Mouse (Mus musculus): Measurements from ENCODE around the gene Actn1. TPM values are rescaled to one million over a fixed set of nuclear protein-coding genes. Genes with fewer than 3 reads are reported as not detected.

Gene Actn1
- polyA plus RNA-seq, 1 experiment from 2014 or later, result 27.2 TPM

DNA sequence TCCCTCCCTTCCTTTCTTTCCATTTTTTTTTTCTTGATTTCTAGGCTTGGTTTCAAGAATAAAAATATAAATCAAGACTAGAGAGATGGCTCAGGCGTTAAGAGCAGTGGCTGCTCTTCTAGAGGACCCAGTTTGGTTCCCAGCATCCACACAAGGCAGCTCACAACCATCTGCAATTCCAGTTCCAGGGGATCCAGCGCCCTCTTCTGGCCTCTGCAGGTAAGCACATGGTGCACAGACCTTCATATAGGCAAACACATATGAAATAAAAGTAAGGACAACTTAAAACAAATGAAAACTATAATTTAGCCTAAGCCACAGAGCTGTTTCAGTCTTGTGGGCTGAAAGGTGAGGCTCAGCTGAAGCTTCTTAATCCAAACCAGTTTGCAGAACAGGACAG lies 60.4 kb downstream of the Actn1 start:
- Histone ChIP-seq H3K36me3 (ENCODE audit: control insufficient read depth, insufficient read depth, low read length) (no peaks in the 10 kb centered on the region; the same call in 1 of the 2 replicates), H3K9me3 (ENCODE audit: control insufficient read depth, low read length) (no peaks in the 10 kb centered on the region; the same call in 1 of the 2 replicates), H3K4me3 (ENCODE audit: low read depth, low read length) (no peak overlapping the region), H3K4me2 (ENCODE audit: low read depth, low read length, severe bottlenecking) (no peak overlapping the region), H3K4me1 (replicated peaks; ENCODE audit: control insufficient read depth, insufficient read depth, low read length) (peaks cover 2% of the 10 kb centered on the region; the same call in 1 of the 2 replicates), H3K27ac (ENCODE audit: low read depth, low read length) (no peak overlapping the region), H3K9ac (ENCODE audit: low read length) (no peak overlapping the region), H3K27me3 (ENCODE audit: control insufficient read depth, insufficient read depth, low read length) (no peaks in the 10 kb centered on the region)
- DNase-seq (ENCODE audit: low spot score) (no peak), ATAC-seq (replicated peaks; ENCODE audit: low FRiP score) (no peak)
- WGBS, result 68% methylated on average over 2 of the region's 2 CpGs

DNA sequence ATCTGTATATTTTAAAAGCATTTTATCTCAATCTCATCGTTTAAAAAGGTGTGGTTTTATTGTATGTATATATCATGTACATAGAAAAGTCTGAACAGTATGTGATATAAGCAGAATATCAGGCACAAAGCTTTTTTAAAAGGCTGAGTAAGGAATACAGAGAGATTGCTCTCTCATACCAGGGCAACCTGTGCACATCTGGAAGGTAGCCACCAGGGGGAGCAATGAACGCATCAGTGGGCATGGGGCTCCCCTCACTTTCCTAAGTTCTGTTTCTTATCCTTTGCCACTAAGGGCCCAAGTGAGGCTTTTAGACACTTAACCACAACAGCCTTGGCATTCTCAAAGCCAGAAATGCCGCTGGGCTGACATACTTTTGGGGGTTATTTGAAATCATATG lies 61.7 kb downstream of the Actn1 start:
- Histone ChIP-seq H3K27me3 (ENCODE audit: control insufficient read depth, insufficient read depth, low read length) (no peaks in the 10 kb centered on the region), H3K4me2 (ENCODE audit: low read depth, low read length, severe bottlenecking) (no peak overlapping the region), H3K4me3 (ENCODE audit: low read depth, low read length) (no peak overlapping the region), H3K36me3 (ENCODE audit: control insufficient read depth, insufficient read depth, low read length) (no peaks in the 10 kb centered on the region; the same call in 1 of the 2 replicates), H3K27ac (ENCODE audit: low read depth, low read length) (no peak overlapping the region), H3K4me1 (replicated peaks; ENCODE audit: control insufficient read depth, insufficient read depth, low read length) (no peaks in the 10 kb centered on the region), H3K9me3 (ENCODE audit: control insufficient read depth, low read length) (no peaks in the 10 kb centered on the region; the same call in 1 of the 2 replicates), H3K9ac (ENCODE audit: low read length) (no peak overlapping the region)
- 35% methylated on average over 3 of the region's 3 CpGs for WGBS
- no peak for ATAC-seq (replicated peaks; ENCODE audit: low FRiP score)
- DNase-seq (ENCODE audit: low spot score), result peak; percentile 80

DNA sequence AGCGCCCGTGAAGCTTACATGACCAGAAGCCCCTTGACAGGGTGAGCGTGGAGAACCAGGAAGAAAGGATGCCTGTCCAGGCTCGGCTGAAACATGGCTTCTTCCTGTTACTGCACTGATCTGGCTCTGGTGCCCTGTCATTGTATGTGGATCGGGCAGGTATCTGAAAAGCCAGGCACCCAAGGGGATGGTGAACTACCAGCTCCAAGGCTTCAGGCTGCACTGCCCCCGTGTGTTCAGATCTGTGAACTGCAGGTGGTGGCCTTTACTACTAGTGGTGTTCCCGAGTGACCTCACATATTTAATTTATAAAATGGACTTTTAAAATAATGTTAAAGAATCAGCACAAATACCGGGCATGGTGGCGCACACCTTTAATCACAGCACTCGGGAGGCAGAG lies 62.8 kb downstream of the Actn1 start:
- no peak overlapping the region for H3K4me2 ChIP-seq (ENCODE audit: low read depth, low read length, severe bottlenecking)
- ATAC-seq (replicated peaks; ENCODE audit: low FRiP score) (no peak; the same call in 1 of the 2 replicates), DNase-seq (ENCODE audit: low spot score) (peak; percentile 87)
- no peaks in the 10 kb centered on the region for H3K4me1 ChIP-seq (replicated peaks; ENCODE audit: control insufficient read depth, insufficient read depth, low read length)
- no peaks in the 10 kb centered on the region for H3K27me3 ChIP-seq (ENCODE audit: control insufficient read depth, insufficient read depth, low read length)
- H3K27ac ChIP-seq (ENCODE audit: low read depth, low read length), result no peak overlapping the region
- 75% methylated on average over 10 of the region's 10 CpGs for WGBS
- H3K9me3 ChIP-seq (ENCODE audit: control insufficient read depth, low read length), result no peaks in the 10 kb centered on the region; the same call in 1 of the 2 replicates
- H3K4me3 ChIP-seq (ENCODE audit: low read depth, low read length), result no peak overlapping the region
- H3K36me3 ChIP-seq (ENCODE audit: control insufficient read depth, insufficient read depth, low read length), result no peaks in the 10 kb centered on the region; the same call in 1 of the 2 replicates
- no peak overlapping the region for H3K9ac ChIP-seq (ENCODE audit: low read length)

DNA sequence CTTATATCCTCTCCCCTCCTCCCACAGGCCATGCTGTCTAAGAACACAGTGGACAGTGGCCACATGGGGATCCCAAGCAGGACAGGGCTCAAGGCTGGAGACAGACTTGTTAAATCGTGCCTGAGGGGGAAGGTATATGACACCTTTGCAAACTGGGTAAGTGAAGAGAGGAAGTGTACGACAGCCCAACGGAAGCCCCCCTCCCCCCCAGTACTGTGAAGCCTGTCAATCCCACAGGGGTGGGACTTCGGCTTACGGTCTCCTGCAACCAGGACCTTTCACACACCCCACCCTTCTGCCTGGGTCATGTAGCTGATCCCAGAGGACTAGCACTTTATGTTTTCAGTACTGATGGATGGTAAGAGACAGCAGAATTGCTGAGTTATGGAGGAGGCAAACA lies 68.4 kb downstream of the Actn1 start:
- Histone ChIP-seq H3K4me1 (replicated peaks; ENCODE audit: control insufficient read depth, insufficient read depth, low read length) (no peaks in the 10 kb centered on the region), H3K4me3 (ENCODE audit: low read depth, low read length) (no peak overlapping the region), H3K4me2 (ENCODE audit: low read depth, low read length, severe bottlenecking) (no peak overlapping the region), H3K36me3 (ENCODE audit: control insufficient read depth, insufficient read depth, low read length) (no peaks in the 10 kb centered on the region), H3K27ac (ENCODE audit: low read depth, low read length) (no peak overlapping the region), H3K9me3 (ENCODE audit: control insufficient read depth, low read length) (no peaks in the 10 kb centered on the region), H3K27me3 (ENCODE audit: control insufficient read depth, insufficient read depth, low read length) (no peaks in the 10 kb centered on the region), H3K9ac (ENCODE audit: low read length) (no peak overlapping the region)
- ATAC-seq (replicated peaks; ENCODE audit: low FRiP score) (no peak), DNase-seq (ENCODE audit: low spot score) (no peak)
- WGBS, result 91% methylated on average over 5 of the region's 5 CpGs

DNA sequence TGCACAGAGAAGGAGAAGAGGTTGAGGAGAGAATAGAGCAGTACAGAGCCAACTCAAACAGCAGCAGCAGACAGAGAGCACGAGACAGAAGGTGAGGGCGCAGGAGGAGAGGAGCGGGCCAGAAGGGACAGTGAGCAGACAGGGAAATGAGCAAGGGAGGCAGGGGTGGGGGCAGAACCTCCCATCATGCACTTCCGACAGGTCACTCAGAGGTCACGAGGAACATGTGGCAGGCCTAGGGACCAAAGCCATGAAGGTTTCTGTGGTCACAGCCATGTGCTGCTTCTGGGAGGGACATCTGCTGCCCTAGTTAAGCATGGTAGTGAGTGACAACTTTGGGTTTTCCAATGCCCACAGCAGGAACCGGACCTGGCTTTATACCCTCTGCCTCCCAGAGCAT lies 68.8 kb downstream of the Actn1 start:
- WGBS, result 88% methylated on average over 6 of the region's 6 CpGs
- H3K4me1 ChIP-seq (replicated peaks; ENCODE audit: control insufficient read depth, insufficient read depth, low read length), result no peaks in the 10 kb centered on the region
- H3K9ac ChIP-seq (ENCODE audit: low read length), result no peak overlapping the region
- no peaks in the 10 kb centered on the region for H3K9me3 ChIP-seq (ENCODE audit: control insufficient read depth, low read length)
- H3K27me3 ChIP-seq (ENCODE audit: control insufficient read depth, insufficient read depth, low read length), result no peaks in the 10 kb centered on the region
- no peak overlapping the region for H3K4me3 ChIP-seq (ENCODE audit: low read depth, low read length)
- DNase-seq (ENCODE audit: low spot score), result no peak
- no peak overlapping the region for H3K27ac ChIP-seq (ENCODE audit: low read depth, low read length)
- no peak for ATAC-seq (replicated peaks; ENCODE audit: low FRiP score)
- no peaks in the 10 kb centered on the region for H3K36me3 ChIP-seq (ENCODE audit: control insufficient read depth, insufficient read depth, low read length)
- no peak overlapping the region for H3K4me2 ChIP-seq (ENCODE audit: low read depth, low read length, severe bottlenecking)

DNA sequence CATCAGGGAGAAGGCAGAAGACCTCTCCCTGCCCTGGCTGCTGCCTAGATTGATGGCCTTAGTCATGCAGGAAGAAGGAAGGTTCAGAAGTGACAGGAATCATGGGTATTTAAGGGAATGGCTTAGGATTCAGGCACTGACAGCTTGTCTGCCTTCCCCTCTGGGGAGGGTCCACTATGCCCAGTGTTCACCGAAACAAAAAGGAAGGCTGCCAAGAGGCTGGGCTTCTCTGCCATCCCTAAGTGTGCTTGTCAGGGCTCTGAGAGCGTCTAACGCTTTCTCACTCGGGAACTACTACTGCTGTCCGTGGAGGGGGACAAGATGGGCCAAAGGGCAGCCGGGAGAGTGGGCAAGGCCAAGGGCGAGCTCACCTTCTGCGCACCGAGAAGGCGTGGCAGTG lies 69.3 kb downstream of the Actn1 start:
- Histone ChIP-seq H3K4me3 (ENCODE audit: low read depth, low read length) (no peak overlapping the region), H3K9ac (ENCODE audit: low read length) (no peak overlapping the region), H3K4me2 (ENCODE audit: low read depth, low read length, severe bottlenecking) (no peak overlapping the region), H3K9me3 (ENCODE audit: control insufficient read depth, low read length) (no peaks in the 10 kb centered on the region), H3K36me3 (ENCODE audit: control insufficient read depth, insufficient read depth, low read length) (no peaks in the 10 kb centered on the region), H3K27me3 (ENCODE audit: control insufficient read depth, insufficient read depth, low read length) (no peaks in the 10 kb centered on the region), H3K27ac (ENCODE audit: low read depth, low read length) (no peak overlapping the region), H3K4me1 (replicated peaks; ENCODE audit: control insufficient read depth, insufficient read depth, low read length) (no peaks in the 10 kb centered on the region)
- ATAC-seq (replicated peaks; ENCODE audit: low FRiP score) (no peak), DNase-seq (ENCODE audit: low spot score) (no peak)
- 89% methylated on average over 10 of the region's 10 CpGs for WGBS

DNA sequence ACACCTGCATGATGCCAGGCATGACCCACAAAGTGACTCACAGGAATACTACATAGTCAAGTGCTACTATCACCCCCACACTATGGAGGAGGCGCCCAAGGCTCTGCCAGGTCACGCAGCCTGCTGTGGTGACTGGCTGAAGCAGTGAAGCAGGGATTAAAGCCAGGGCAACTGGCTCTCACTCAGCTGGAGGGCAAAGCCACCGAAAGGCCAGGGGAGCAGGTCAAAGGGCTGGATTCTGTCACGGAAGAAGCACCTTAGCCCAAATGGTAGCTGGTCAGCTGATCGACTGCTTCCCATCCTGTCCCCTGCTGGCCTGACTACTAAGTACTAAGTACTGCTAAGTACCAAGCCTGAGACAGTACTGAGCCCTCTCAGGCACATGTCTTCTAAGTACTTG lies 76.1 kb downstream of the Actn1 start:
- no peaks in the 10 kb centered on the region for H3K9me3 ChIP-seq (ENCODE audit: control insufficient read depth, low read length)
- H3K27ac ChIP-seq (ENCODE audit: low read depth, low read length), result no peak overlapping the region
- H3K9ac ChIP-seq (ENCODE audit: low read length), result no peak overlapping the region
- no peak for ATAC-seq (replicated peaks; ENCODE audit: low FRiP score)
- WGBS, result 87% methylated on average over 5 of the region's 5 CpGs
- H3K4me2 ChIP-seq (ENCODE audit: low read depth, low read length, severe bottlenecking), result no peak overlapping the region
- H3K4me1 ChIP-seq (replicated peaks; ENCODE audit: control insufficient read depth, insufficient read depth, low read length), result no peaks in the 10 kb centered on the region
- H3K36me3 ChIP-seq (ENCODE audit: control insufficient read depth, insufficient read depth, low read length), result peaks cover 2% of the 10 kb centered on the region; the same call in 1 of the 2 replicates
- no peak for DNase-seq (ENCODE audit: low spot score)
- H3K27me3 ChIP-seq (ENCODE audit: control insufficient read depth, insufficient read depth, low read length), result no peaks in the 10 kb centered on the region
- no peak overlapping the region for H3K4me3 ChIP-seq (ENCODE audit: low read depth, low read length)

DNA sequence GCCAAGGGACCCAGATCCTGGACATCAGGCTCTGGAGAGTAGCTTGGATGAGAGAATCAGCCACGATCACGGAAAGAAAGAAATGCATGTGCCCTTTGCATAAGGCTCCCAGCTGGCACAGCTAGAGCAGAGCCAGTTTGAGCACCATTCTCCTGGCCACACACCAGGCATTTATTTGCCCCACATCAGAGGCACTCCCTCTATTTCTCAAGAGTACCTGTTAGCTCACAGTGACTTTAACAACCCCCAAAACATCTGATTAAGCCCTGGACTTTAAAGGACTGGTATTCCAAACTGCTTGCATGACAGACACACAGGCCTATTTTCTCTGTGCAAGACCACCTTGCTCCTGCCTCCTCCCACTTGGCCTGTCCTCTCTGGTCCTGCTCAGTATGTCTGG lies 78.3 kb downstream of the Actn1 start:
- H3K4me2 ChIP-seq (ENCODE audit: low read depth, low read length, severe bottlenecking), result no peak overlapping the region
- no peak overlapping the region for H3K27ac ChIP-seq (ENCODE audit: low read depth, low read length)
- DNase-seq (ENCODE audit: low spot score) (no peak), ATAC-seq (replicated peaks; ENCODE audit: low FRiP score) (no peak)
- H3K9ac ChIP-seq (ENCODE audit: low read length), result no peak overlapping the region
- H3K36me3 ChIP-seq (ENCODE audit: control insufficient read depth, insufficient read depth, low read length), result peaks cover 2% of the 10 kb centered on the region; the same call in 1 of the 2 replicates
- H3K4me1 ChIP-seq (replicated peaks; ENCODE audit: control insufficient read depth, insufficient read depth, low read length), result no peaks in the 10 kb centered on the region
- H3K9me3 ChIP-seq (ENCODE audit: control insufficient read depth, low read length), result no peaks in the 10 kb centered on the region
- H3K4me3 ChIP-seq (ENCODE audit: low read depth, low read length), result no peak overlapping the region
- H3K27me3 ChIP-seq (ENCODE audit: control insufficient read depth, insufficient read depth, low read length), result no peaks in the 10 kb centered on the region
- 94% methylated on average over 2 of the region's 2 CpGs for WGBS

DNA sequence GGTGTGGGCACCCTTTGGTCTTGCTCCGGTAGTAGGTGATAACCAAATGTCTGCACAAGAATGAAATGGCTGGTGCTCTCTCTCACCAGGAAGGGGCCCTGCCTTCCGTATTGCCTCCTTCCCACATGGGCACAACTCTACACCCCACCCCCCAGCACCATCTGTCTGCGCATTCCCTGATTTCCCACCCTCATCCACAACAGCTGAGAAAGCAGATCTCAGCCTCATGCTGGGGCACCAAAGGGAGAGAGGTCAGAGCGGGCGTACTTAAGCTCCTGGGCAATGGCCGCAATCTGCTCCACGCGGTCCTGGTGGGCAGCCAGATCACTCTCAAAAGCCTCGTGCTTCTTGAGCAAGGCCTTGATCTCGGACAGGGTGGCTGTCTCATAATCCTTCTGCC lies 82.1 kb downstream of the Actn1 start:
- Histone ChIP-seq H3K36me3 (ENCODE audit: control insufficient read depth, insufficient read depth, low read length) (peaks cover 8% of the 10 kb centered on the region; the same call in 1 of the 2 replicates), H3K27ac (ENCODE audit: low read depth, low read length) (no peak overlapping the region), H3K9ac (ENCODE audit: low read length) (no peak overlapping the region), H3K4me1 (replicated peaks; ENCODE audit: control insufficient read depth, insufficient read depth, low read length) (no peaks in the 10 kb centered on the region), H3K9me3 (ENCODE audit: control insufficient read depth, low read length) (no peaks in the 10 kb centered on the region), H3K4me2 (ENCODE audit: low read depth, low read length, severe bottlenecking) (no peak overlapping the region), H3K27me3 (ENCODE audit: control insufficient read depth, insufficient read depth, low read length) (no peaks in the 10 kb centered on the region), H3K4me3 (ENCODE audit: low read depth, low read length) (no peak overlapping the region)
- WGBS, result 81% methylated on average over 10 of the region's 10 CpGs
- ATAC-seq (replicated peaks; ENCODE audit: low FRiP score) (no peak), DNase-seq (ENCODE audit: low spot score) (no peak)
